Mouse (Mus musculus) CH12.LX (cell line): ENCODE data around the gene Txnip. TPM values are rescaled to one million over a fixed set of nuclear protein-coding genes. Genes with fewer than 3 reads are reported as not detected.

ENCODE experiments used
- DNase-seq: peaks from one replicate; pipeline ENCODE4 v3.0.0-alpha.2; 2013; ENCODE audit errors: extremely low read depth
- H3K27ac ChIP-seq: 2 replicates; pipeline ENCODE4 v1.5.1; 2012; ENCODE audit warnings: low read depth, mild to moderate bottlenecking, control low read depth, moderate library complexity; ENCODE audit not compliant: insufficient read depth
- H3K27me3 ChIP-seq: replicated peaks from 2 replicates; pipeline ENCODE3; 2012; ENCODE audit warnings: inconsistent platforms
- H3K36me3 ChIP-seq, 2 experiments: replicated peaks in 1 of 2; 2 replicates each; pipeline versions ENCODE3 to v1.6.1; 2012; ENCODE audit warnings: inconsistent platforms in 1 of 2, low read length in 1 of 2, mild to moderate bottlenecking in 1 of 2, mixed read lengths in 1 of 2, moderate library complexity in 1 of 2; ENCODE audit not compliant: control insufficient read depth in 1 of 2, insufficient read depth in 1 of 2
- H3K4me1 ChIP-seq, 2 experiments: 2 replicates each; pipeline ENCODE4 v1.6.1; 2012; ENCODE audit warnings: inconsistent platforms in 1 of 2, moderate library complexity in 1 of 2; ENCODE audit not compliant: insufficient read depth in 2 of 2, control insufficient read depth in 1 of 2
- H3K4me2 ChIP-seq: 2 replicates; pipeline ENCODE4 v1.6.1; 2012; ENCODE audit warnings: low read depth, mild to moderate bottlenecking, control low read depth; ENCODE audit not compliant: poor library complexity, insufficient read depth, severe bottlenecking
- H3K4me3 ChIP-seq, 3 experiments: fragments of 150-350 bp in 1 of 3; sonication (generic) in 1 of 3; replicated peaks in 1 of 3; 2 replicates each; pipeline versions ENCODE3 to v1.5.1; 2011 to 2012; ENCODE audit warnings: low read depth in 2 of 3, low read length in 2 of 3, mild to moderate bottlenecking in 2 of 3, moderate library complexity in 2 of 3, control low read depth in 1 of 3, improper control_type of control experiment in 1 of 3, inconsistent platforms in 1 of 3, mixed read lengths in 1 of 3; ENCODE audit not compliant: poor library complexity in 1 of 3
- H3K79me2 ChIP-seq: replicated peaks from 2 replicates; pipeline ENCODE4 v1.6.1; 2012; ENCODE audit warnings: mild to moderate bottlenecking, moderate library complexity; ENCODE audit not compliant: control insufficient read depth, poor library complexity, insufficient read depth, severe bottlenecking; ENCODE audit errors: extremely low read depth
- H3K9ac ChIP-seq: 2 replicates; pipeline ENCODE4 v1.6.1; 2012; ENCODE audit warnings: low read depth, mild to moderate bottlenecking, control low read depth, moderate library complexity; ENCODE audit not compliant: insufficient read depth
- H3K9me3 ChIP-seq: replicated peaks from 2 replicates; pipeline ENCODE3; 2012; ENCODE audit warnings: low read length, inconsistent platforms, mixed read lengths
- CHD2 ChIP-seq: IDR thresholded peaks from 2 replicates; pipeline ENCODE4 v1.6.1; 2011; ENCODE audit warnings: low read length, improper control_type of control experiment
- CTCF ChIP-seq, 2 experiments: IDR thresholded peaks in 1 of 2; conservative IDR thresholded peaks in 1 of 2; 2 replicates each; pipeline ENCODE4 v1.5.1; 2011 to 2012; ENCODE audit warnings: low read depth in 2 of 2, low read length in 2 of 2, improper control_type of control experiment in 1 of 2, inconsistent platforms in 1 of 2, mild to moderate bottlenecking in 1 of 2, moderate library complexity in 1 of 2
- E2F4 ChIP-seq: IDR thresholded peaks from 2 replicates; pipeline ENCODE4 v1.6.1; 2011; ENCODE audit warnings: low read depth, low read length, improper control_type of control experiment; ENCODE audit not compliant: insufficient replicate concordance
- EP300 ChIP-seq: IDR thresholded peaks from 2 replicates; pipeline ENCODE4 v1.6.1; 2011; ENCODE audit warnings: low read length, improper control_type of control experiment
- ETS1 ChIP-seq: conservative IDR thresholded peaks from 2 replicates; pipeline ENCODE4 v1.6.1; 2012; ENCODE audit warnings: low read depth, mild to moderate bottlenecking, inconsistent platforms, low read length, improper control_type of control experiment, moderate library complexity
- GABPA ChIP-seq: IDR thresholded peaks from 2 replicates; pipeline ENCODE4 v1.6.1; 2012; ENCODE audit warnings: low read depth, low read length, improper control_type of control experiment, inconsistent platforms; ENCODE audit not compliant: insufficient replicate concordance
- HCFC1 ChIP-seq: IDR thresholded peaks from 2 replicates; pipeline ENCODE4 v1.6.1; 2012; ENCODE audit warnings: low read depth, mild to moderate bottlenecking, inconsistent platforms, low read length, improper control_type of control experiment
- IRF4 ChIP-seq: IDR thresholded peaks from 2 replicates; pipeline ENCODE4 v1.6.1; 2014; ENCODE audit warnings: low read depth, mild to moderate bottlenecking, inconsistent platforms, low read length, improper control_type of control experiment
- JUN ChIP-seq: IDR thresholded peaks from 2 replicates; pipeline ENCODE4 v1.6.1; 2011; ENCODE audit warnings: low read depth, mild to moderate bottlenecking, low read length, improper control_type of control experiment, moderate library complexity; ENCODE audit not compliant: insufficient read depth
- MAX ChIP-seq: IDR thresholded peaks from 2 replicates; pipeline ENCODE4 v1.6.1; 2011; ENCODE audit warnings: low read length, improper control_type of control experiment
- MAZ ChIP-seq: IDR thresholded peaks from 2 replicates; pipeline ENCODE4 v1.6.1; 2012; ENCODE audit warnings: low read depth, mild to moderate bottlenecking, inconsistent platforms, low read length, improper control_type of control experiment, moderate library complexity
- MXI1 ChIP-seq: IDR thresholded peaks from 2 replicates; pipeline ENCODE4 v1.6.1; 2011; ENCODE audit warnings: mild to moderate bottlenecking, low read depth, low read length, improper control_type of control experiment
- SIN3A ChIP-seq: IDR thresholded peaks from 2 replicates; pipeline ENCODE4 v1.6.1; 2012; ENCODE audit warnings: low read length, improper control_type of control experiment, inconsistent platforms
- TBP ChIP-seq: conservative IDR thresholded peaks from 2 replicates; pipeline ENCODE4 v1.6.1; 2011; ENCODE audit warnings: low read depth, low read length, improper control_type of control experiment
- ZMIZ1 ChIP-seq: IDR thresholded peaks from 2 replicates; pipeline ENCODE4 v1.6.1; 2012; ENCODE audit warnings: low read depth, mild to moderate bottlenecking, inconsistent platforms, low read length, improper control_type of control experiment
- dilution Hi-C: fragments of 300-500 bp; cut with MboI; formaldehyde crosslinking; loops from 2 replicates; pipeline ENCODE4 v1.14.3; 2020; ENCODE audit warnings: low sequenced_read_pairs; ENCODE audit not compliant: extremely low pct_unique_long_range_greater_than_20kb, extremely low pct_ligation_motif_present
- in situ Hi-C: fragments of 300-500 bp; cut with MboI; formaldehyde crosslinking; loops from 3 replicates; pipeline ENCODE4 v1.14.3; 2019; ENCODE audit warnings: low sequenced_read_pairs, low pct_ligation_motif_present, low pct_unique_long_range_greater_than_20kb, mixed read lengths
- polyA plus RNA-seq: library from polyadenylated mRNA; unstranded; fragments of >175 nt; gene quantifications from 2 replicates; pipeline ENCODE4 v1.2.1, GENCODE M21; 2012; ENCODE audit warnings: low read depth; ENCODE audit not compliant: insufficient read length
- total RNA-seq, 2 experiments: library from RNA; depleted of rRNA; stranded (reverse); fragments of 300-350 nt in 1 of 2; fragments of >200 nt in 1 of 2; gene quantifications; 2 replicates each; pipeline ENCODE4 v1.2.3; 2012 to 2014

Gene Txnip
- total and polyA plus RNA-seq, 3 experiments: 41.8 to 220 (median 76.7) TPM

GRCm38 (mm10) chr3:96583386-96583785 is 25.6 kb downstream of the Txnip start:
- H3K27me3 ChIP-seq: no peaks in the 10 kb centered on the region
- H3K36me3 ChIP-seq: peaks cover 0 to 8% of the 10 kb centered on the region in 2 experiments
- TF ChIP-seq MXI1: no peak
- peak in 1 of 2 experiments; percentile 24; a peak in 1 of 4 replicates for TF ChIP-seq CTCF (conservative IDR thresholded peaks at IDR 0.05 in 1 of 2, IDR thresholded peaks at IDR 0.05 in 1 of 2; ENCODE audit: low read depth in 2 of 2, low read length in 2 of 2)
- H3K4me1 ChIP-seq: peaks cover 5 to 19% of the 10 kb centered on the region in 2 experiments
- no peak overlapping the region for H3K4me3 ChIP-seq
- no peak overlapping the region for H3K27ac ChIP-seq
- H3K9me3 ChIP-seq: peaks cover 3% of the 10 kb centered on the region
- H3K79me2 ChIP-seq: no peaks in the 10 kb centered on the region
- no peak overlapping the region for H3K4me2 ChIP-seq
- dilution Hi-C loops: no loop called here
- no peak for DNase-seq
- in situ Hi-C loops: loop anchor here (5.0 kb wide), 1 partner anchor 41 kb away; no protein-coding TSS in a partner anchor
- H3K9ac ChIP-seq: no peak overlapping the region

GRCm38 (mm10) chr3:96590657-96591056 is 32.9 kb downstream of the Txnip start:
- TF ChIP-seq EP300 (no peak), MAZ (no peak), IRF4 (no peak), ZMIZ1 (no peak), E2F4 (no peak), GABPA (no peak), TBP (peak; percentile 41; the same call in 1 of the 2 replicates)
- dilution Hi-C loops (no loop called here), in situ Hi-C loops (loop anchor here (5.0 kb wide), 1 partner anchor 42 kb away; no protein-coding TSS in a partner anchor)
- Histone ChIP-seq H3K4me2 (no peak overlapping the region), H3K9ac (no peak overlapping the region), H3K9me3 (peaks cover 3% of the 10 kb centered on the region), H3K27ac (no peak overlapping the region), H3K4me1 (peaks cover 0 to 10% of the 10 kb centered on the region in 2 experiments; a peak in 1 of 4 replicates), H3K36me3 (peaks cover 0 to 4% of the 10 kb centered on the region in 2 experiments), H3K79me2 (no peaks in the 10 kb centered on the region; the same call in 1 of the 2 replicates), H3K27me3 (no peaks in the 10 kb centered on the region), H3K4me3 (no peak overlapping the region)
- DNase-seq: no peak

GRCm38 (mm10) chr3:96593374-96593773 is 35.6 kb downstream of the Txnip start:
- peak overlapping the region; percentile 52 to 67 (median 61) for H3K4me3 ChIP-seq
- no peaks in the 10 kb centered on the region; the same call in 1 of the 2 replicates for H3K79me2 ChIP-seq
- peak overlapping the region; percentile 41 for H3K27ac ChIP-seq
- TF ChIP-seq GABPA (no peak), SIN3A (peak; percentile 78), HCFC1 (0 out of 2 replicates have a peak, but pooled peaks have one; percentile 1), MXI1 (0 out of 2 replicates have a peak, but pooled peaks have one; percentile 17), MAX (peak; percentile 42; the same call in 1 of the 2 replicates), CHD2 (no peak), ETS1 (no peak; the same call in 1 of the 2 replicates), JUN (no peak)
- TF ChIP-seq, all 38 proteins: peak for 4
- Histone ChIP-seq H3K4me2 (peak overlapping the region; percentile 95), H3K27me3 (no peaks in the 10 kb centered on the region), H3K36me3 (peaks cover 0 to 8% of the 10 kb centered on the region in 2 experiments), H3K9me3 (peaks cover 13% of the 10 kb centered on the region), H3K4me1 (peaks cover 0 to 10% of the 10 kb centered on the region in 2 experiments; a peak in 1 of 4 replicates), H3K9ac (peak overlapping the region; percentile 85)
- dilution Hi-C loops (no loop called here), in situ Hi-C loops (loop anchor here (5.0 kb wide), 1 partner anchor 39 kb away; no protein-coding TSS in a partner anchor)
- peak; percentile 60 for DNase-seq
